In genomic region chr1:73824406-73825184, GRCm38 (mm10) we compare ENCODE assay signal across 8 mouse cellular contexts.
DNase-seq lines count a peak whose midpoint lies in the region; ATAC-seq and TF ChIP-seq lines count a peak whose summit lies in the region.
"Had no signal": no experiment of that assay in that cellular context is flagged by ENCODE, and none has a peak within 500 bp of the region (broad histone marks: within the 10 kb centered on the region; RNA-seq: fewer than 3 reads in every experiment).

No protein-coding gene starts in this region.

- no peak overlapping the region for H3K27ac ChIP-seq in hindbrain, embryonic 13.5 days
- no peak overlapping the region for H3K27ac ChIP-seq in hindbrain, embryonic 16.5 days (ENCODE audit: low read depth, low read length)
- no peak overlapping the region for H3K27ac ChIP-seq in limb, embryonic 14.5 days (replicated peaks; ENCODE audit: low read depth, low read length)
- H3K27ac ChIP-seq in forebrain, embryonic 11.5 days (ENCODE audit: low read depth, low read length), result no peak overlapping the region

- no peak for TF ChIP-seq POLR2A in limb, embryonic 14.5 days (IDR thresholded peaks at IDR 0.05; ENCODE audit: borderline replicate concordance, extremely low read depth, insufficient read depth, insufficient read length)

- H3K36me3 ChIP-seq in hindbrain, embryonic 13.5 days, result no peaks in the 10 kb centered on the region
- no peaks in the 10 kb centered on the region for H3K36me3 ChIP-seq in hindbrain, embryonic 16.5 days (ENCODE audit: control insufficient read depth, insufficient read depth, low read length)
- no peaks in the 10 kb centered on the region for H3K36me3 ChIP-seq in limb, embryonic 14.5 days (ENCODE audit: control insufficient read depth, insufficient read depth, low read length)
- H3K36me3 ChIP-seq in forebrain, embryonic 11.5 days (ENCODE audit: control insufficient read depth, insufficient read depth, low read length), result no peaks in the 10 kb centered on the region

- no peak overlapping the region for H3K4me3 ChIP-seq in hindbrain, embryonic 13.5 days
- H3K4me3 ChIP-seq in hindbrain, embryonic 16.5 days (ENCODE audit: low read length), result no peak overlapping the region
- H3K4me3 ChIP-seq in limb, embryonic 14.5 days (replicated peaks; ENCODE audit: low read length), result no peak overlapping the region
- H3K4me3 ChIP-seq in forebrain, embryonic 11.5 days (ENCODE audit: low read depth, low read length), result no peak overlapping the region
- H3K4me3 ChIP-seq: erythroblast, embryonic 14.5 days had no signal

- H3K4me1 ChIP-seq in hindbrain, embryonic 13.5 days (replicated peaks), result peaks cover 18% of the 10 kb centered on the region
- H3K4me1 ChIP-seq in hindbrain, embryonic 16.5 days (ENCODE audit: control insufficient read depth, insufficient read depth, low read depth, low read length), result peaks cover 8% of the 10 kb centered on the region
- peaks cover 15% of the 10 kb centered on the region for H3K4me1 ChIP-seq in limb, embryonic 14.5 days (ENCODE audit: control insufficient read depth, insufficient read depth, low read length)
- peaks cover 6% of the 10 kb centered on the region; the same call in 1 of the 2 replicates for H3K4me1 ChIP-seq in forebrain, embryonic 11.5 days (replicated peaks; ENCODE audit: control insufficient read depth, insufficient read depth, low read length)

- no peak for ATAC-seq in hindbrain, embryonic 13.5 days (ENCODE audit: low FRiP score)
- ATAC-seq in hindbrain, embryonic 16.5 days, result no peak
- peak; percentile 60 for ATAC-seq in limb, embryonic 14.5 days (ENCODE audit: low FRiP score, low read depth)
- no peak for ATAC-seq in forebrain, embryonic 11.5 days (replicated peaks; ENCODE audit: low FRiP score)

- H3K9ac ChIP-seq in hindbrain, embryonic 13.5 days, result peak overlapping the region; percentile 35; the same call in 1 of the 2 replicates
- H3K9ac ChIP-seq in hindbrain, embryonic 16.5 days (ENCODE audit: low read depth, low read length), result no peak overlapping the region
- no peak overlapping the region for H3K9ac ChIP-seq in limb, embryonic 14.5 days (ENCODE audit: low read depth, low read length, severe bottlenecking)
- H3K9ac ChIP-seq in forebrain, embryonic 11.5 days (ENCODE audit: low read length), result no peak overlapping the region

- DNase-seq in 3T3-L1 (ENCODE audit: low read depth, low spot score), result peak; percentile 20
- peak; percentile 21 for DNase-seq in MN1 (ENCODE audit: low spot score)
- peak; percentile 62 for DNase-seq in limb, embryonic 14.5 days (ENCODE audit: low spot score)
- no peak for DNase-seq in frontal cortex, postnatal 14 days (ENCODE audit: low spot score in 2 of 2)
- no peak for DNase-seq in forebrain, embryonic 11.5 days (ENCODE audit: low spot score)

- no peak overlapping the region for H3K4me2 ChIP-seq in hindbrain, embryonic 13.5 days
- no peak overlapping the region for H3K4me2 ChIP-seq in hindbrain, embryonic 16.5 days (ENCODE audit: low read length)
- H3K4me2 ChIP-seq in limb, embryonic 14.5 days (replicated peaks; ENCODE audit: low read depth, low read length, severe bottlenecking), result no peak overlapping the region
- H3K4me2 ChIP-seq in forebrain, embryonic 11.5 days (ENCODE audit: low read depth, low read length, severe bottlenecking), result no peak overlapping the region

- H3K27me3 ChIP-seq in hindbrain, embryonic 13.5 days, result 0 out of 2 replicates have a peak, but pooled peaks cover 3% of the 10 kb centered on the region
- no peaks in the 10 kb centered on the region for H3K27me3 ChIP-seq in hindbrain, embryonic 16.5 days (replicated peaks; ENCODE audit: control insufficient read depth, insufficient read depth, low read length)
- H3K27me3 ChIP-seq in limb, embryonic 14.5 days (ENCODE audit: control insufficient read depth, insufficient read depth, low read length), result no peaks in the 10 kb centered on the region
- no peaks in the 10 kb centered on the region for H3K27me3 ChIP-seq in forebrain, embryonic 11.5 days (ENCODE audit: control insufficient read depth, insufficient read depth, low read length)

- 63% methylated on average over 8 of the region's 8 CpGs for WGBS in hindbrain, embryonic 13.5 days
- 58% methylated on average over 8 of the region's 8 CpGs for WGBS in hindbrain, embryonic 16.5 days
- WGBS in limb, embryonic 14.5 days, result 44% methylated on average over 8 of the region's 8 CpGs
- WGBS in forebrain, embryonic 11.5 days, result 65% methylated on average over 8 of the region's 8 CpGs

- H3K9me3 ChIP-seq in hindbrain, embryonic 13.5 days, result no peaks in the 10 kb centered on the region
- H3K9me3 ChIP-seq in hindbrain, embryonic 16.5 days (ENCODE audit: control insufficient read depth, low read length), result no peaks in the 10 kb centered on the region
- H3K9me3 ChIP-seq in limb, embryonic 14.5 days (ENCODE audit: control insufficient read depth, low read length), result no peaks in the 10 kb centered on the region
- H3K9me3 ChIP-seq in forebrain, embryonic 11.5 days (ENCODE audit: control insufficient read depth, low read length), result no peaks in the 10 kb centered on the region

Comparison
In these comparisons a context has a peak if more than half of its experiments do, and no peak if none do; other contexts are left out.
1. DNase-seq: peak in 3T3-L1 (single experiment), MN1 (single experiment) and limb, embryonic 14.5 days (single experiment); none in frontal cortex, postnatal 14 days (0 of 2) and forebrain, embryonic 11.5 days (single experiment).